Mouse (Mus musculus): ENCODE results near the gene Grm7. TPM values are rescaled to one million over a fixed set of nuclear protein-coding genes. Genes with fewer than 3 reads are reported as not detected.

Gene Grm7
- polyA plus RNA-seq (2015; fragmentation: Nextera tagmentation; extraction: Ambion mirVana), result 1.9 and 3.0 TPM in 2 replicates

DNA sequence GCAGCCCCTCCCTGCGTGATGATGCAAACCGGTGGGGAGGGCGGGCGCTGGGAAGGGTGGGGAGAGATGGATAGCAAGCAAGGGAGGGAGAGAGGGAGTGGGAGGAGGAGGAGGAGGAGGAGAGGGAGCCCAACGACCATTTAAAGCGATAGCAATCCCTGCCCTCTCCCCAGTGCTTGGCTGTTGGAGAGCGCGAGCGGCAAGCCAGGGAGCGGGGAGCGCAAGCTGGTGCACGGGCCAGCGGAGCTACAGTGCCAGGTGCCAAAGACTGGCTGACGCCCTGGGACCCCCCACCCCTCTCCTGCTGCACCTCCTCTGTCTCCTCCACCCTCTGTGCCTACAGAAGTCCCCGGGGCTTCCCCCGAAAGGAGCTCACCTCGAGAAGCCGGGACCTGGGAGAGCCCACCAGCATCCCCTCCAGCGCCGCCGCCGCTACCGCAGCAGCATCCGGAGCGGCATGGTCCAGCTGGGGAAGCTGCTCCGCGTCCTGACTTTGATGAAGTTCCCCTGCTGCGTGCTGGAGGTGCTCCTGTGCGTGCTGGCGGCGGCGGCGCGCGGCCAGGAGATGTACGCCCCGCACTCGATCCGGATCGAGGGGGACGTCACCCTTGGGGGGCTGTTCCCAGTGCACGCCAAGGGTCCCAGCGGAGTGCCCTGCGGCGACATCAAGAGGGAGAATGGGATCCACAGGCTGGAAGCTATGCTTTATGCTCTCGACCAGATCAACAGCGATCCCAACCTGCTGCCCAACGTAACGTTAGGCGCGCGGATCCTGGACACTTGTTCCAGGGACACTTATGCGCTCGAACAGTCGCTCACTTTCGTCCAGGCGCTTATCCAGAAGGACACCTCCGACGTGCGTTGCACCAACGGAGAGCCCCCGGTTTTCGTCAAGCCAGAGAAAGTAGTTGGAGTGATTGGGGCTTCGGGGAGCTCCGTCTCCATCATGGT lies at the start of gene Grm7:
Gene Grm7, plus strand, starts transcription at position 171 of the 951 bp plus-strand sequence.

